Mouse (Mus musculus): ENCODE results near the gene Tomm70a.

DNA sequence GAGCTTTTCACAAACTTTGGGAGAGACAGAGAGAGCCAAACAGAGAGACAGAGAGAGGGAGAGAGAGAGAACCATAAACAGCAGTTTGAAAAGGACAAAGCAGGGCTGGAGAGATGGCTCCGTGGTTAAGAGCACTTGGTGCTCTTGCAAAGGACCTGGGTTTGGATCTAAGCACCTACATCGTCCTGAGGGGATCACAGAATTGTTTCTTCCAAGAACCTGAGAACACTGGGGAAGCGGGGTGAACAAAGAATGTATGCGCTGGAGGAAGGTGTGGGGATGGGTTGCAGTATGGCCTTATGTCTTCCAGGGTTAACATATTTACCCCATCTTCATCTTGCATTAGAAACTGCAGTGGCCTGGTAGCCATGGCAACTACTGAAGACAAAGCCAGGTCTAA, 46.7 kb downstream of the Tomm70a start:
- TF ChIP-seq FLI1 (IDR thresholded peaks at IDR 0.05; ENCODE audit: low read length) (no peak), GATA1 (IDR thresholded peaks at IDR 0.05; ENCODE audit: borderline replicate concordance, low read length) (no peak)
